Mouse (Mus musculus) neural tube, embryonic 12.5 days (tissue): Measurements from ENCODE around the gene Sez6. TPM values are rescaled to one million over a fixed set of nuclear protein-coding genes. Genes with fewer than 3 reads are reported as not detected.

ENCODE experiments used
- ATAC-seq: fragments of 200-750 bp; cut with Nextera tagmentation; 2 replicates; pipeline ENCODE4 v1.8.0; 2017; ENCODE audit warnings: low read depth, mild to moderate bottlenecking, moderate TSS enrichment, moderate library complexity; ENCODE audit not compliant: low FRiP score
- H3K27ac ChIP-seq: fragments of 300-500 bp; sonication (generic); 2 replicates; pipeline ENCODE4 v1.5.1; 2016
- H3K27me3 ChIP-seq: fragments of 300-500 bp; sonication (generic); replicated peaks from 2 replicates; pipeline ENCODE4 v1.6.1; 2016; ENCODE audit warnings: mild to moderate bottlenecking
- H3K36me3 ChIP-seq: fragments of 300-500 bp; sonication (generic); 2 replicates; pipeline ENCODE4 v1.6.1; 2016; ENCODE audit warnings: mild to moderate bottlenecking
- H3K4me1 ChIP-seq: fragments of 300-500 bp; sonication (generic); 2 replicates; pipeline ENCODE4 v1.6.1; 2016
- H3K4me2 ChIP-seq: fragments of 300-500 bp; sonication (generic); replicated peaks from 2 replicates; pipeline ENCODE4 v1.6.1; 2016; ENCODE audit warnings: mild to moderate bottlenecking
- H3K4me3 ChIP-seq: fragments of 300-500 bp; sonication (generic); 2 replicates; pipeline ENCODE4 v1.5.1; 2016
- H3K9ac ChIP-seq: fragments of 300-500 bp; sonication (generic); 2 replicates; pipeline ENCODE4 v1.6.1; 2016; ENCODE audit warnings: mild to moderate bottlenecking
- H3K9me3 ChIP-seq: fragments of 300-500 bp; sonication (generic); 2 replicates; pipeline ENCODE4 v1.6.1; 2016; ENCODE audit warnings: mild to moderate bottlenecking
- WGBS: fragments of 180-500 bp; shearing (Covaris S2); methylation state at CpG from one replicate; pipeline ENCODE4 v1.1.7; 2016; 5-methylcytosine and 5-hydroxymethylcytosine counted together
- polyA plus RNA-seq: library from polyadenylated mRNA; unstranded; fragments of >200 nt; fragmentation: Nextera tagmentation; extraction: Ambion mirVana; gene quantifications from 2 replicates; pipeline ENCODE4 v1.2.1, GENCODE M21; 2016

The Sez6 gene
- polyA plus RNA-seq, 1 experiment from 2014 or later = 51.4 TPM

DNA sequence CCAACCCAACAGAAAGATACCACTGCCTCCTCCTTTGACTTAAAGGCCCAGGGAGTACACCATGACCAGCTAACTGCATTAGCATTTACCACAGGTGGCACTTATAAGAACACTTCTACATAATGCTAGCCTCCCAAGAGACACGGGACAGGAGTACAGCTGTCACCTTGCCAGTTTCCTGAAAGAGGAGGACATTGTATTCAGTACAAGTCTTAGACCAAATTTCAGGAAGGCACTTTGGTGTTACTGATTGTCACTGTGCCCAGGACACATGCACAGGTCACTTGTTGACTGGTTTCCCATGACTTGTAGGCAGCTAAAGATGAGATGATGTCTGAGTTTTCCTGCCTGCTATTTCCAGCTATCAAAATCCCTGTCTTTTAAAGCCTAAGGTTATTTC is 65.0 kb downstream of the Sez6 start:
- no peak overlapping the region for H3K27ac ChIP-seq
- no peaks in the 10 kb centered on the region for H3K9me3 ChIP-seq
- peaks cover 10% of the 10 kb centered on the region; the same call in 1 of the 2 replicates for H3K36me3 ChIP-seq
- H3K27me3 ChIP-seq = no peaks in the 10 kb centered on the region
- H3K9ac ChIP-seq = no peak overlapping the region
- WGBS = 76% methylated on average over 1 of the region's 1 CpGs
- no peaks in the 10 kb centered on the region for H3K4me1 ChIP-seq
- no peak overlapping the region for H3K4me3 ChIP-seq
- no peak for ATAC-seq
- no peak overlapping the region for H3K4me2 ChIP-seq

DNA sequence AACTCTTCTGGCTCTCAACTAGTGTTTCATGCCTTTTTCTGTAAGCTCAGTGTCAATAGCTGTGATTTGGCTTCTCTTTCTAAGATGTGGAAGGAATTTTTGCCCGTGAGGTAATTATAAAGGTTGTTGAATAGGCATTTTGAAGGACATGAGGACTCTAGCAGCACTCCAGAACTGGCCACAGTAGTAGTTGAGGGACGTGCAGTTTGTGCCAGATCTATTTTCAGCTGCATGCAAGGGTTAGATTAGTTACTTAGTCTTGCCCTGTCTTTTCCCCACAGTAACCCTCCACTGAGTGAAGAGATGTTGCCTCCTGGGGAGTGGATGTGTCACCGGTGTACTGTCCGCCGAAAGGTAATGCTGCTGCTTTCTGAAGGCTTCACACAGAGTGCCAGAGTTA is 75.8 kb downstream of the Sez6 start:
- Histone ChIP-seq H3K27ac (no peak overlapping the region), H3K36me3 (peaks cover 57% of the 10 kb centered on the region), H3K4me3 (no peak overlapping the region), H3K4me2 (no peak overlapping the region), H3K9me3 (no peaks in the 10 kb centered on the region), H3K27me3 (no peaks in the 10 kb centered on the region), H3K9ac (no peak overlapping the region), H3K4me1 (no peaks in the 10 kb centered on the region)
- 98% methylated on average over 5 of the region's 5 CpGs for WGBS
- no peak for ATAC-seq

DNA sequence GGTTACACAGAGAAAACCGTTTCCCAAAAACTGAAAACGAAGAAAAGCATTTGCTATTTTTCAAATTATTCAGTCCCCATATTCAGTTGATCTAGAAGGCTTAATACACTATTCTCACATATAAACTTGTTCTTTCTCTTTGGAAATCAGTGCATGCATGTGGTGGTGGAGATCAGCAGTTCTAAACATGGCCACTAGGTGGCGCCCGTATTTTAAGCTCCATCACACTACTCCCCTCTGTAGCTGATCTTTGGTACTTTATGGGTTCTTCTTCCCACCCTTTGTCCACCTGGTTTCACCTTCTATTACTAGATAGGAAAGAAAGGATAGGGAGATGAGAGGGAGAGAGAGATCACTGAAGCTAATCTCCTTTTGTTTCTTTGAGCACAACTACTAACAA is 89.1 kb downstream of the Sez6 start:
- Histone ChIP-seq H3K36me3 (peaks cover 88% of the 10 kb centered on the region), H3K9ac (no peak overlapping the region), H3K4me2 (no peak overlapping the region), H3K27me3 (no peaks in the 10 kb centered on the region), H3K9me3 (no peaks in the 10 kb centered on the region), H3K4me1 (no peaks in the 10 kb centered on the region), H3K27ac (no peak overlapping the region), H3K4me3 (no peak overlapping the region)
- 23% methylated on average over 4 of the region's 4 CpGs for WGBS
- ATAC-seq = no peak

DNA sequence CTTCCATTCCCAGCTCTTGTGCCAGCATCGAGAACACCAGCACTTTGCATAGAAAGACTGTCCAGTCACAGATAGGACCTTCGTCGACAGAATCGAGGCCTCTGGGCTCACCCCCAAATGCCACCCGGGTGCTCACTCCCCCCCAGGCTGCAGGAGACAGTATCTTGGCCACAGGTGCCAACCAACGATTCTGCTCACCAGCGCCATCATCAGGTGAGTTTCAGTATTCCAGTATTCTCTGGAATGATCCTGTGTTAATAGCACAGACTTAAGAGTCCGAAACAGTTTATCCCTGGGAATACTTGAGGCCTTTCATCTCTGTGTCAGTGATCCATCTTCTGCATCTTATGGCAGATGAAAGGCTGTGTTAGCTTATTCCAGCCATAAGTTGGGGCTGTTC is 93.0 kb downstream of the Sez6 start:
- no peak for ATAC-seq
- Histone ChIP-seq H3K4me2 (no peak overlapping the region), H3K9ac (no peak overlapping the region), H3K4me1 (no peaks in the 10 kb centered on the region), H3K9me3 (no peaks in the 10 kb centered on the region), H3K27ac (no peak overlapping the region), H3K36me3 (peaks cover 86% of the 10 kb centered on the region), H3K4me3 (no peak overlapping the region), H3K27me3 (no peaks in the 10 kb centered on the region)
- 91% methylated on average over 8 of the region's 8 CpGs for WGBS

Other genes starting within 250 kb of the Sez6 start
- 4.1 and 5.1 TPM in 2 replicates for gene Nufip2, start 244.6 kb upstream of the Sez6 start, polyA plus RNA-seq
- gene Cryba1, start 205.5 kb upstream of the Sez6 start, polyA plus RNA-seq = 8.2 and 14.1 TPM in 2 replicates
- 49.5 and 49.9 TPM in 2 replicates for gene Myo18a, start 167.6 kb upstream of the Sez6 start, polyA plus RNA-seq
- 2.4 and 2.7 TPM in 2 replicates for gene Gm10277, start 143.1 kb upstream of the Sez6 start, polyA plus RNA-seq
- 2.7 and 4.7 TPM in 2 replicates for gene Pipox, start 36.7 kb upstream of the Sez6 start, polyA plus RNA-seq
- gene Phf12, start 52.0 kb downstream of the Sez6 start, polyA plus RNA-seq = 29.5 and 29.7 TPM in 2 replicates
- 24.5 and 29.0 TPM in 2 replicates for gene Dhrs13, start 101.5 kb downstream of the Sez6 start, polyA plus RNA-seq
- gene Flot2, start 107.1 kb downstream of the Sez6 start, polyA plus RNA-seq = 74.8 and 81.0 TPM in 2 replicates
- 29.7 and 32.4 TPM in 2 replicates for gene Eral1, start 149.6 kb downstream of the Sez6 start, polyA plus RNA-seq
- gene Fam222b, start 163.9 kb downstream of the Sez6 start, polyA plus RNA-seq = 25.3 and 27.9 TPM in 2 replicates
- gene Traf4, start 234.8 kb downstream of the Sez6 start, polyA plus RNA-seq = 153 and 174 TPM in 2 replicates
- 10.2 and 11.1 TPM in 2 replicates for gene Nek8, start 245.9 kb downstream of the Sez6 start, polyA plus RNA-seq
- gene Tlcd1, start 245.9 kb downstream of the Sez6 start, polyA plus RNA-seq = 8.2 and 10.5 TPM in 2 replicates